Mouse (Mus musculus) frontal cortex, postnatal 14 days (tissue): ENCODE data around the gene Ddx58.

Experiments used
- DNase-seq, 2 experiments: peaks; one replicate each; pipeline ENCODE4 v3.0.0; 2022; ENCODE audit warnings: low spot score in 2 of 2

The Ddx58 gene

GRCm38 (mm10) chr4:40239409-40240271, at the start of gene Ddx58:
Gene Ddx58, minus strand, starts transcription at chr4:40239828.
- DNase-seq: no peak

- no peak for DNase-seq
These were observed 49.4 kb upstream of the Ddx58 start for GRCm38 (mm10) chr4:40289046-40289445.

GRCm38 (mm10) chr4:40287415-40287814, 47.8 kb upstream of the Ddx58 start:
- no peak for DNase-seq

- DNase-seq: peak in 1 of 2 experiments; percentile 51
These were observed 46.0 kb upstream of the Ddx58 start for GRCm38 (mm10) chr4:40285582-40285981.

GRCm38 (mm10) chr4:40279276-40279900, 39.8 kb upstream of the Ddx58 start, which contains the start of gene Ndufb6:
Gene Ndufb6, minus strand, starts transcription at chr4:40279421.
- DNase-seq: peak; percentile 83 to 91

GRCm38 (mm10) chr4:40278880-40279275, 39.2 kb upstream of the Ddx58 start:
- DNase-seq: no peak

- peak; percentile 92 for DNase-seq
These were observed 29.9 kb upstream of the Ddx58 start, which contains the start of the genes Smim27 and Topors for GRCm38 (mm10) chr4:40269430-40270032. Gene Smim27, plus strand, starts transcription at chr4:40269579. Gene Topors, minus strand, starts transcription at chr4:40269850.

GRCm38 (mm10) chr4:40268835-40269234, 29.2 kb upstream of the Ddx58 start:
- no peak for DNase-seq

- peak; percentile 88 to 90 for DNase-seq
These were observed 28.7 kb upstream of the Ddx58 start for GRCm38 (mm10) chr4:40268204-40268813.

GRCm38 (mm10) chr4:40267681-40268080, 28.1 kb upstream of the Ddx58 start:
- DNase-seq: no peak

GRCm38 (mm10) chr4:40264321-40264720, 24.7 kb upstream of the Ddx58 start:
- DNase-seq: no peak

- no peak for DNase-seq
These were observed 14.9 kb upstream of the Ddx58 start for GRCm38 (mm10) chr4:40254385-40255103.

- no peak for DNase-seq
These were observed 14.1 kb upstream of the Ddx58 start for GRCm38 (mm10) chr4:40253766-40254165.

- no peak for DNase-seq
These were observed 11.4 kb upstream of the Ddx58 start for GRCm38 (mm10) chr4:40250984-40251383.

GRCm38 (mm10) chr4:40244035-40244434, 4.4 kb upstream of the Ddx58 start:
- no peak for DNase-seq

- no peak for DNase-seq
These were observed 3.4 kb upstream of the Ddx58 start for GRCm38 (mm10) chr4:40243006-40243405.

- no peak for DNase-seq
These were observed 2.3 kb upstream of the Ddx58 start for GRCm38 (mm10) chr4:40241928-40242327.

- no peak for DNase-seq
These were observed 680 bp upstream of the Ddx58 start for GRCm38 (mm10) chr4:40240272-40240744.

- DNase-seq: no peak
These were observed 882 bp downstream of the Ddx58 start for GRCm38 (mm10) chr4:40238483-40239408.

GRCm38 (mm10) chr4:40236829-40237228, 2.8 kb downstream of the Ddx58 start:
- no peak for DNase-seq
